ENCODE assay signal across 34 mouse cellular contexts in the genomic region with DNA sequence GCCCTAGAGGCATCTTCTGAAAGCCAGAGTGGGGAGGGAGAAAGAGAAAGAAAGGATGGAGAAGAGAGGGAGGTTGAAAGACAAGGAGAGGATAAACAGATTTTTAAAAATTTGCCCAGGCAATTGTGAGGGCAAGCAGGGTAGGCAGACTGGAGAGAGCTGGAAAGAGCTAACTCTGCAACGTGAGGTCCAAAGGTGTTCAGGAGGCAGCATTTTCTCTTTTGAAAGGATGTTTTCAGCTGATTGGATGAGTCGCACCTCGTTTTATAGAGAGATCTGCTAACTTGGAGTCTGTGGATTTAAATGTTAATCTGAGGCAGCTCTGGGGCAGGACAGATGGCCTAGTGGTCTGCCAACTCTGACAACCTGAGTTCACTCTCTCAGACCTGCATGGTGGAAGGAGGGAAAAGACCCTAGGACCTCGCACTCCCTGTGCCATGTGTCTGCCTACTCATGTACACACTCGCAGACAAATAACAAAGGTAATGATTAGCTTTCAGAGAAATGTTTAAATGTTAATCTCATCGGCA. TPM values are rescaled to one million over a fixed set of nuclear protein-coding genes. Genes with fewer than 3 reads are reported as not detected.
DNase-seq lines count a peak whose midpoint lies in the region; ATAC-seq and TF ChIP-seq lines count a peak whose summit lies in the region.
"Had no signal": no experiment of that assay in that cellular context is flagged by ENCODE, and none has a peak within 500 bp of the region (broad histone marks: within the 10 kb centered on the region; RNA-seq: fewer than 3 reads in every experiment).

No protein-coding gene starts in this region.

- no peak overlapping the region for H3K4me3 ChIP-seq in kidney, embryonic 16.5 days (ENCODE audit: low read length)
- H3K4me3 ChIP-seq in liver, adult 2 months (ENCODE audit: insufficient read depth, low read depth, low read length): no peak overlapping the region
- H3K4me3 ChIP-seq in liver, embryonic 11.5 days (ENCODE audit: low read depth, low read length): no peak overlapping the region
- no peak overlapping the region for H3K4me3 ChIP-seq in gastrocnemius, adult 2 months
- H3K4me3 ChIP-seq: embryonic facial prominence, embryonic 12.5 days; embryonic facial prominence, embryonic 15.5 days; heart, embryonic 12.5 days; heart, embryonic 15.5 days had no signal

- H3K4me1 ChIP-seq in kidney, embryonic 16.5 days (ENCODE audit: insufficient read depth, low read length): peaks cover 15% of the 10 kb centered on the region
- peaks cover 25% of the 10 kb centered on the region for H3K4me1 ChIP-seq in liver, adult 2 months (ENCODE audit: control insufficient read depth, insufficient read depth, low read length)
- H3K4me1 ChIP-seq in liver, embryonic 11.5 days (replicated peaks; ENCODE audit: control insufficient read depth, insufficient read depth, low read length): no peaks in the 10 kb centered on the region
- H3K4me1 ChIP-seq: embryonic facial prominence, embryonic 12.5 days; embryonic facial prominence, embryonic 15.5 days had no signal

- no peak overlapping the region for H3K9ac ChIP-seq in kidney, embryonic 16.5 days (replicated peaks; ENCODE audit: low read length)
- no peak overlapping the region for H3K9ac ChIP-seq in liver, adult 2 months (ENCODE audit: low read depth, low read length)
- H3K9ac ChIP-seq in liver, embryonic 11.5 days (ENCODE audit: low read depth, low read length): no peak overlapping the region
- H3K9ac ChIP-seq: embryonic facial prominence, embryonic 12.5 days; embryonic facial prominence, embryonic 15.5 days; forebrain, postnatal 0 days; heart, embryonic 12.5 days; heart, embryonic 15.5 days; hindbrain, embryonic 14.5 days had no signal

- intact Hi-C loops in gastrocnemius, adult 2 months (cut with DNase I): loop anchor here (5.0 to 10.0 kb wide), 3 partner anchors 85 to 197 kb away; no protein-coding TSS in a partner anchor

- H3K27me3 ChIP-seq in kidney, embryonic 16.5 days (ENCODE audit: insufficient read depth, low read length): no peaks in the 10 kb centered on the region
- no peaks in the 10 kb centered on the region for H3K27me3 ChIP-seq in liver, adult 2 months (ENCODE audit: control insufficient read depth, insufficient read depth, low read length)
- no peaks in the 10 kb centered on the region for H3K27me3 ChIP-seq in liver, embryonic 11.5 days (replicated peaks; ENCODE audit: control insufficient read depth, insufficient read depth, low read length)
- H3K27me3 ChIP-seq: embryonic facial prominence, embryonic 12.5 days; embryonic facial prominence, embryonic 15.5 days; heart, embryonic 12.5 days; heart, embryonic 15.5 days; Patski had no signal

- DNase-seq in kidney, adult 18-20 months: peak; percentile 45
- peak; percentile 48 for DNase-seq in liver, adult 2 months (ENCODE audit: extremely low read depth, low read depth, low spot score)
- DNase-seq in liver, embryonic 11.5 days (ENCODE audit: low spot score): no peak
- peak; percentile 27 for DNase-seq in kidney, postnatal 14 days
- DNase-seq in yolk sac, embryonic 10.5 days (ENCODE audit: low spot score): peak; percentile 40
- no peak for DNase-seq in gastrocnemius, adult 2 months
- DNase-seq: adrenal gland, postnatal 10 days; adrenal gland, postnatal 36 days; B cell, adult 2 months; cerebellum, adult 2 months; cerebellum, adult 9-11 months; cerebellum, postnatal 25 days; forebrain, postnatal 0 days; gastrocnemius, postnatal 25 days; heart, adult 18-20 months; heart, postnatal 10 days; heart, postnatal 36 days had no signal

- 78% methylated on average over 6 of the region's 6 CpGs for WGBS in kidney, embryonic 16.5 days
- WGBS in liver, adult 2 months: 31% methylated on average over 6 of the region's 6 CpGs
- WGBS in liver, embryonic 11.5 days: 78% methylated on average over 6 of the region's 6 CpGs

- no peak overlapping the region for H3K4me2 ChIP-seq in kidney, embryonic 16.5 days (replicated peaks; ENCODE audit: low read depth, low read length)
- no peak overlapping the region for H3K4me2 ChIP-seq in liver, embryonic 11.5 days
- H3K4me2 ChIP-seq: embryonic facial prominence, embryonic 12.5 days; embryonic facial prominence, embryonic 15.5 days; heart, embryonic 12.5 days; heart, embryonic 15.5 days; hindbrain, embryonic 14.5 days had no signal

- no peaks in the 10 kb centered on the region for H3K79me2 ChIP-seq in liver, adult 2 months (ENCODE audit: control insufficient read depth, insufficient read depth, low read length)

- no peaks in the 10 kb centered on the region for H3K36me3 ChIP-seq in kidney, embryonic 16.5 days (ENCODE audit: insufficient read depth, low read length)
- no peaks in the 10 kb centered on the region for H3K36me3 ChIP-seq in liver, adult 2 months (ENCODE audit: control insufficient read depth, insufficient read depth, low read length)
- H3K36me3 ChIP-seq in liver, embryonic 11.5 days (ENCODE audit: control insufficient read depth, insufficient read depth, low read length): no peaks in the 10 kb centered on the region
- H3K36me3 ChIP-seq: embryonic facial prominence, embryonic 12.5 days; embryonic facial prominence, embryonic 15.5 days; G1E; heart, embryonic 12.5 days; heart, embryonic 15.5 days had no signal

- no peaks in the 10 kb centered on the region for H3K9me3 ChIP-seq in kidney, embryonic 16.5 days (ENCODE audit: low read length)
- no peaks in the 10 kb centered on the region for H3K9me3 ChIP-seq in liver, embryonic 11.5 days (ENCODE audit: control insufficient read depth, low read length)
- H3K9me3 ChIP-seq: embryonic facial prominence, embryonic 12.5 days; embryonic facial prominence, embryonic 15.5 days; heart, embryonic 12.5 days; heart, embryonic 15.5 days had no signal

- no peak for TF ChIP-seq POLR2A in liver, adult 2 months (IDR thresholded peaks at IDR 0.05; ENCODE audit: extremely low read depth, insufficient read depth, low read length)

- ATAC-seq in kidney, embryonic 16.5 days (ENCODE audit: low FRiP score, low TSS enrichment): no peak
- ATAC-seq in liver, embryonic 11.5 days (replicated peaks; ENCODE audit: low FRiP score): no peak
- ATAC-seq: forebrain, embryonic 14.5 days; forebrain, postnatal 0 days; Patski had no signal

- H3K27ac ChIP-seq in kidney, embryonic 16.5 days (ENCODE audit: low read length): no peak overlapping the region
- peak overlapping the region; percentile 14 for H3K27ac ChIP-seq in liver, adult 2 months (replicated peaks; ENCODE audit: insufficient read depth, low read depth, low read length)
- no peak overlapping the region for H3K27ac ChIP-seq in liver, embryonic 11.5 days (ENCODE audit: low read depth, low read length)
- H3K27ac ChIP-seq in gastrocnemius, adult 2 months: no peak overlapping the region
- H3K27ac ChIP-seq: embryonic facial prominence, embryonic 12.5 days; embryonic facial prominence, embryonic 15.5 days; heart, embryonic 15.5 days; hindbrain, embryonic 14.5 days had no signal

- TF ChIP-seq CTCF in liver, adult 2 months (IDR thresholded peaks at IDR 0.05; ENCODE audit: low read depth, low read length): no peak
- TF ChIP-seq CTCF in gastrocnemius, adult 2 months (IDR thresholded peaks at IDR 0.05): no peak

RNA-seq across cellular contexts. Expression of a gene that starts 11.6 kb away (rescaled TPM):
- polyA plus RNA-seq in kidney, embryonic 16.5 days (2015; fragmentation: Nextera tagmentation; extraction: Ambion mirVana): 1.1 and 1.2 TPM in 2 replicates
- total RNA-seq in liver, adult 2 months (2014; rRNA removed): 230 and 425 TPM in 2 replicates
- polyA plus RNA-seq in liver, adult 2 months (2012; rRNA removed): 106 and 170 TPM in 2 replicates
- polyA plus RNA-seq in liver, embryonic 11.5 days (2014; fragmentation: Nextera tagmentation; extraction: Ambion mirVana): 31.8 and 34.4 TPM in 2 replicates
- total RNA-seq in gastrocnemius, adult 2 months (2021): not detected
- total RNA-seq: adrenal gland, adult 18-20 months; adrenal gland, postnatal 36 days; CH12.LX; common myeloid progenitor, adult 5-6 weeks; forebrain, postnatal 0 days; gastrocnemius, adult 8-10 months; gastrocnemius, postnatal 25 days; heart, adult 18-20 months; heart, postnatal 10 days; heart, postnatal 36 days had no signal
- polyA plus RNA-seq: cerebellum, adult 2 months; embryonic facial prominence, embryonic 12.5 days; embryonic facial prominence, embryonic 15.5 days; forebrain, embryonic 11.5 days; forebrain, embryonic 14.5 days; forebrain, postnatal 0 days; frontal cortex, adult 2 months; G1E; gonadal fat pad, adult 2 months; heart, embryonic 15.5 days; hindbrain, embryonic 11.5 days; hindbrain, embryonic 14.5 days; Patski had no signal

RNA-seq across cellular contexts. Expression of a gene that starts 37.6 kb away (rescaled TPM):
- 2.0 and 2.8 TPM in 2 replicates for polyA plus RNA-seq in kidney, embryonic 16.5 days (2015; fragmentation: Nextera tagmentation; extraction: Ambion mirVana)
- total RNA-seq in liver, adult 2 months (2014; rRNA removed): 2.1 and 2.4 TPM in 2 replicates
- 1.9 and 2.8 TPM in 2 replicates for polyA plus RNA-seq in liver, adult 2 months (2012; rRNA removed)
- 1.2 and 1.3 TPM in 2 replicates for polyA plus RNA-seq in liver, embryonic 11.5 days (2014; fragmentation: Nextera tagmentation; extraction: Ambion mirVana)
- not detected for total RNA-seq in gastrocnemius, adult 2 months (2021)
- total RNA-seq: CH12.LX; common myeloid progenitor, adult 5-6 weeks had no signal
- polyA plus RNA-seq: G1E had no signal

RNA-seq across cellular contexts. Expression of a gene that starts 49.4 kb away (rescaled TPM):
- 133 and 135 TPM in 2 replicates for polyA plus RNA-seq in kidney, embryonic 16.5 days (2015; fragmentation: Nextera tagmentation; extraction: Ambion mirVana)
- 34.3 and 39.3 TPM in 2 replicates for total RNA-seq in liver, adult 2 months (2014; rRNA removed)
- 23.3 and 27.2 TPM in 2 replicates for polyA plus RNA-seq in liver, adult 2 months (2012; rRNA removed)
- 27.6 and 28.2 TPM in 2 replicates for polyA plus RNA-seq in liver, embryonic 11.5 days (2014; fragmentation: Nextera tagmentation; extraction: Ambion mirVana)
- 10 to 100 TPM; 13.0 to 24.8 TPM for total RNA-seq in gastrocnemius, adult 2 months (2021)
- total RNA-seq: CH12.LX, G1E had no signal

Comparison
In these comparisons a context has a peak if more than half of its experiments do, and no peak if none do; other contexts are left out.
1. DNase-seq: peak in kidney, adult 18-20 months (single experiment), liver, adult 2 months (single experiment), kidney, postnatal 14 days (single experiment) and yolk sac, embryonic 10.5 days (single experiment); none in liver, embryonic 11.5 days (single experiment) and gastrocnemius, adult 2 months (single experiment).
2. RNA of a gene that starts 11.6 kb away (polyA plus RNA-seq): 106 to 170 TPM in liver, adult 2 months and 31.8 to 34.4 TPM in liver, embryonic 11.5 days; 1.1 to 1.2 TPM in kidney, embryonic 16.5 days; every median in the first group is over 10 times any median in the second.